Mouse (Mus musculus): ENCODE measurements around the gene Plcl1. TPM values are rescaled to one million over a fixed set of nuclear protein-coding genes. Genes with fewer than 3 reads are reported as not detected.

The Plcl1 gene
- polyA plus RNA-seq, 1 experiment from 2014 or later: 0.91 TPM

DNA sequence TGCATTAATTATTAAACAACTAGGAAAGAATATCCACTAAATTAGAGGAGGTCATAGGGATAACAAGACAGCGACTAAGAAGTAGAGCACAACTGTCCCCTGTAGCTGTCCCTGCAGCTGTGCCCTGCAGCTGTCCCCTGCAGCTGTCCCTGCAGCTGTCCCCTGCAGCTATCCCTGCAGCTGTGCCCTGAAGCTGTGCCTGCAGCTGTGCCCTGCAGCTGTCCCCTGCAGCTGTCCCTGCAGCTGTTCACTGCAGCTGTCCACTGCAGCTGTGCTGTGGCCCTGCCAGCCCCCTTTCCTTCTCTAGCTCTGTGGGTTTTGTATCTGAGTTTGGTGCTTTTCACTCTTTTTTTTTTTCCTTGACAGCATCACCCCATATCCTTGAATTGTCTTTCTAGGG is 118.2 kb downstream of the Plcl1 start:
- no peak overlapping the region for H3K9ac ChIP-seq
- 96% methylated on average over 1 of the region's 1 CpGs for WGBS
- no peak overlapping the region for H3K4me3 ChIP-seq
- H3K4me1 ChIP-seq (replicated peaks): peaks cover 7% of the 10 kb centered on the region
- H3K27me3 ChIP-seq: no peaks in the 10 kb centered on the region
- H3K4me2 ChIP-seq: no peak overlapping the region
- no peaks in the 10 kb centered on the region for H3K36me3 ChIP-seq
- H3K27ac ChIP-seq: no peak overlapping the region
- no peaks in the 10 kb centered on the region for H3K9me3 ChIP-seq (replicated peaks)
- no peak for ATAC-seq (replicated peaks; ENCODE audit: insufficient number of reproducible peaks, insufficient read depth, low FRiP score, low read depth)

DNA sequence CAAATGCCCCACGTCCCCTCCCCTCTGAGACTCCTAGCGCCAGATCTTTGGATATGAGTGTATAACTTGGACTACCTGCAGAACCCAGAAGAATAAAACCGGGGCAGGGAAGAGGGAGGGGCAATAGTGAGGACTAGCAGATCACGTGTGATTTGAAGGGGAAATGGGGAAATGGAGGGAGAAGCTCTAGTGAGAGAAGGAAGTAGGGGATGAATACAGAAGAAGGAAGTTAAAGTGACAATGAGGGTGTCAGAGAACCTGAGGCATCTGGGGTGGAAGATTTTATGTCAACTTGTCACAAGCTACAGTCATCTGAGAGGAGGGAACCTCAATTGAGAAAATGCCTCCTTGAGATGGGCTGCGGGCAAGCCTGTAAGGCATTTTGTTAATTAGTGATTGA is 119.4 kb downstream of the Plcl1 start:
- no peaks in the 10 kb centered on the region for H3K9me3 ChIP-seq (replicated peaks)
- peaks cover 12% of the 10 kb centered on the region for H3K4me1 ChIP-seq (replicated peaks)
- H3K4me3 ChIP-seq: no peak overlapping the region
- WGBS: 73% methylated on average over 5 of the region's 5 CpGs
- H3K9ac ChIP-seq: no peak overlapping the region
- no peak for ATAC-seq (replicated peaks; ENCODE audit: insufficient number of reproducible peaks, insufficient read depth, low FRiP score, low read depth)
- no peak overlapping the region for H3K27ac ChIP-seq
- no peaks in the 10 kb centered on the region for H3K36me3 ChIP-seq
- H3K4me2 ChIP-seq: no peak overlapping the region
- H3K27me3 ChIP-seq: no peaks in the 10 kb centered on the region

DNA sequence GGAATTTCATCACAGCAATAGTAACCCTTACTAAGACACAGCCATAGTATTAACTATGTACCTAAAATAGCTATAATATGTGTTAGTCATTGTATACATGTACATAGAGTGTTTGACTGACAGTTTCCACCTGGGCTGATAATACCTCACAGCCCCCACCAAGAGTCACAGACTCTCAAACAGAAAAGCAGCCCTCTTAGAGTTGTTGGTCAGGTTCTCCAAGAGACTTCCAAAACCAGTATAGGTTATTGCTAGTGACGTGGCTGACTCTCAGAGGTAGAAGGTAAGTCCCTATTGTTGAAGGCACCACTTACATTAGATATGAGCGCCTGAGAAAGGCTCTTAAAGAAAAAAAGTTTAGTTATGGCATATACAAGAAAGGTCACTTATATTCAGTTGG is 120.0 kb downstream of the Plcl1 start:
- no peaks in the 10 kb centered on the region for H3K27me3 ChIP-seq
- H3K36me3 ChIP-seq: no peaks in the 10 kb centered on the region
- 73% methylated on average over 2 of the region's 2 CpGs for WGBS
- ATAC-seq (replicated peaks; ENCODE audit: insufficient number of reproducible peaks, insufficient read depth, low FRiP score, low read depth): no peak
- H3K9ac ChIP-seq: no peak overlapping the region
- no peak overlapping the region for H3K27ac ChIP-seq
- H3K4me1 ChIP-seq (replicated peaks): peaks cover 12% of the 10 kb centered on the region
- no peak overlapping the region for H3K4me2 ChIP-seq
- H3K9me3 ChIP-seq (replicated peaks): no peaks in the 10 kb centered on the region
- no peak overlapping the region for H3K4me3 ChIP-seq

DNA sequence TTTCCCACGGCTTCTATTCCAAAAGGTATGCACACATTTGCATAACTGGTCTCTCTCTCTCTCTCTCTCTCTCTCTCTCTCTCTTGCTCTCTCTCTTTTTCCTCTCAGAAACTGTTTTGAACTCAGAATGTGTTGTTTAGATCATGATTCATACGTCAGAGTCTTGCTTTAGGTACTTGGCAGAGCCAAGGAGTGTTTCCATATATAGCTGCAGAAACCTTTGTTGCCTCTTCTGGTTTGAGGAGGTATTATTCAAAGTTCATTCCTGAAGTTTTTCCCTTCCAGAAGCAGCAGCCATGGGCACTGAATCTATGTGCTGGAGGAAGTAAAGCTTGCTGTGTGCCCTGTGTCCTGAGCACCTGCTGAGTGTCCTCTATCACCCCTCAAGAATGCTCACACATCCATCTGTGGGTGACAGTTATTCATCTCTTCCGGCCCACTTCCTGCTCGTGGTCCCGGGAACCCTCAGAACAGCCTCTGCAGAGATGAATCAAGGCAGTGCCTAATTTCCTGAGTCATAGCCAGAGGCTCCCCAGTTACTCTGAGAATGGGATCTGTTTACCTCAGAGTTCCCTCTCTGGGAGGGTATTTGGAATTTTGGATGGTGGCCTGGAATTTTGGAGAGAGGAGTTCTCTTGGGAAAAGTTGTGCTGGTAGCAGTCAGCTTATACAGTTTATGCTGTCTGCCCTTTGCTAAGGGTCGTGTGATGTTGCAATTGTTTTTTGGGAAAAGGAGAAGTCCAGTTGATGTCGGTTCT is 123.0 kb downstream of the Plcl1 start:
- 0 out of 2 replicates have a peak, but pooled peaks have one; percentile 22 for ATAC-seq (replicated peaks; ENCODE audit: insufficient number of reproducible peaks, insufficient read depth, low FRiP score, low read depth)
- H3K4me3 ChIP-seq: no peak overlapping the region
- no peak overlapping the region for H3K4me2 ChIP-seq
- no peaks in the 10 kb centered on the region for H3K27me3 ChIP-seq
- 34% methylated on average over 7 of the region's 7 CpGs for WGBS
- peaks cover 12% of the 10 kb centered on the region for H3K4me1 ChIP-seq (replicated peaks)
- peak overlapping the region; percentile 6; the same call in 1 of the 2 replicates for H3K27ac ChIP-seq
- no peaks in the 10 kb centered on the region for H3K9me3 ChIP-seq (replicated peaks)
- H3K9ac ChIP-seq: no peak overlapping the region
- H3K36me3 ChIP-seq: no peaks in the 10 kb centered on the region

DNA sequence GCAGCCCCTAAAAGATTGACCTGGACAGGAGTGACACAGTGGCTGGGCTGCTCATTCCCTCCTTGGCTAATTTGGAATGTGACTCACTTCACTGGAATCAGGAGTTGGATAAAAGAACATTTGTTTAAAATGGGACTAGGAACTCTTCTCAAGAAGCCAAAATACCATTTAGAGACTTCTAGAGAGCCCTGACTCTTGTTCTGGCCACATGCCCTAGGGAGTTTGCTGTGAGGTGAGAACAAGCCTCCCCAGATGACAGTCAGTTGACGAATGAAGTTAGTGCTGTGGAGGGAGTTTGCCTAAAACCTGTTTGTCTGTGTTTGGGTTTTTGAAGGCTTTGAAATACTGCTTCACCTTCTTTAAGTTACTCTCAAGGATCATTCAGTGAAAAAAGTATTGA is 128.1 kb downstream of the Plcl1 start:
- 71% methylated on average over 1 of the region's 1 CpGs for WGBS

DNA sequence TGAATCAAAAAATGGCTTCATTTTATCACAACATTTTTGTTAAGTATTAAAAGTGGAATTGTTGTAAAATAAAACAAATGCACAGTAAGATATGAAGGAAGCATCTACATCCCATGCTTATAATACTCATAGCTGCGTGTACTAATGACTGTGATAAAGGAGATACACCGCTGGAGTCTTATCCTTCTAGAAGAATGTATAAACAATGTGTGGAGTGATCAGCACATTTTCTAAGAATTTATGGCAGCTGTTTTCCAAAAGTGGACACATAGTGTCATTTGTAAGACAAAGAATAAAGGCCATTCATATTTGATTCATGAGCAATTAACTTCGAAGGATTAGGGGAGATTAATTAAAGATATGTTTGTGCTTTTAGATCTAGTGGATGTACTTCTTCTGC is 148.7 kb downstream of the Plcl1 start:
- Histone ChIP-seq H3K4me3 (no peak overlapping the region), H3K36me3 (no peaks in the 10 kb centered on the region), H3K9me3 (replicated peaks) (no peaks in the 10 kb centered on the region), H3K4me2 (no peak overlapping the region), H3K27me3 (no peaks in the 10 kb centered on the region), H3K9ac (no peak overlapping the region), H3K27ac (no peak overlapping the region), H3K4me1 (replicated peaks) (no peaks in the 10 kb centered on the region)
- no peak for ATAC-seq (replicated peaks; ENCODE audit: insufficient number of reproducible peaks, insufficient read depth, low FRiP score, low read depth)
- 63% methylated on average over 3 of the region's 3 CpGs for WGBS

More for the DNA sequence above, 128.1 kb downstream of the Plcl1 start:
- no peak for ATAC-seq (replicated peaks; ENCODE audit: insufficient number of reproducible peaks, insufficient read depth, low FRiP score, low read depth)
- H3K9ac ChIP-seq: no peak overlapping the region
- no peak overlapping the region for H3K4me3 ChIP-seq
- H3K9me3 ChIP-seq (replicated peaks): no peaks in the 10 kb centered on the region
- H3K4me2 ChIP-seq: no peak overlapping the region
- H3K27ac ChIP-seq: no peak overlapping the region
- no peaks in the 10 kb centered on the region for H3K27me3 ChIP-seq
- no peaks in the 10 kb centered on the region for H3K36me3 ChIP-seq
- H3K4me1 ChIP-seq (replicated peaks): peaks cover 7% of the 10 kb centered on the region

DNA sequence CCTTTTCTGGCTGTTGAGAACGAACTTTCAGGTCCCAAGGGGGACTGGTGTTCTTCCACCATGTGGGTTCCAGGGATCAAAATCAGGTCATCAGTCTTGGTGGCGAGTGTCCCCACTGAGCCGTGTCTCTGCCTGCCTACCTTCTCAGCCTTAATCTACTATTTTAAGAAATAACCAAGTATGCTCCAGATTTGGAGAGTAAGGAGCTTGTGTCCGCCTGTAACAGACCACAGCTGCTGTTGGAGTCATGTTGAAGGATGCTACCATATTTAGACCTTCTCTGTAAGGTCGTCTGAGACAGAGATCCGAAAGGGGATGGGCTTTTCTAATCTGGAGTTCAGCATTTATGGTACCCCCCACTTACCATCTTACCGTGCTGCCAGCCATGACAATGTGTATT is 152.2 kb downstream of the Plcl1 start:
- Histone ChIP-seq H3K9me3 (replicated peaks) (no peaks in the 10 kb centered on the region), H3K36me3 (no peaks in the 10 kb centered on the region), H3K4me1 (replicated peaks) (no peaks in the 10 kb centered on the region), H3K27me3 (no peaks in the 10 kb centered on the region), H3K4me2 (no peak overlapping the region), H3K4me3 (no peak overlapping the region), H3K27ac (no peak overlapping the region), H3K9ac (no peak overlapping the region)
- ATAC-seq (replicated peaks; ENCODE audit: insufficient number of reproducible peaks, insufficient read depth, low FRiP score, low read depth): no peak
- 59% methylated on average over 7 of the region's 7 CpGs for whole genome bisulfite sequencing

DNA sequence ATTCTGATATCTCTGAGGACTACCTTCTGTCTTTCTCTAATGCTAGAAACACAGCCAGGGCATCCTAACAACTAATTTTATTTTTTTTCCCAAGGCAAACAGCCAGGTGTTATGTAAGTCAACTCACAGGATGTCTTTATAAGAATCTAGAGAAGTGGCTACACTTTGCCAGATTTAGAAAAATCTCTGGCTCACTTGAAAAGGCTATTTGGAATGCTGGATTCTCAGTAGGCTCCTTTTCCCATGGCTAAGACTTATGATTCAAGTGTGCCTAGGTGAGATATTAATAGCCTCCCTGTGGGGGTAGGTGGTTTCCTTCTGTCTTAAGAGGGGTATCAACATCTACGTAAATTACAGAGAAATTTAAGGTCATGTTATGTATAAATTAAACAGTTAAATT is 152.7 kb downstream of the Plcl1 start:
- no peaks in the 10 kb centered on the region for H3K36me3 ChIP-seq
- WGBS: 75% methylated on average over 1 of the region's 1 CpGs
- H3K4me3 ChIP-seq: no peak overlapping the region
- no peaks in the 10 kb centered on the region for H3K4me1 ChIP-seq (replicated peaks)
- no peak overlapping the region for H3K9ac ChIP-seq
- no peaks in the 10 kb centered on the region for H3K27me3 ChIP-seq
- no peak overlapping the region for H3K4me2 ChIP-seq
- ATAC-seq (replicated peaks; ENCODE audit: insufficient number of reproducible peaks, insufficient read depth, low FRiP score, low read depth): no peak
- H3K27ac ChIP-seq: no peak overlapping the region
- no peaks in the 10 kb centered on the region for H3K9me3 ChIP-seq (replicated peaks)

DNA sequence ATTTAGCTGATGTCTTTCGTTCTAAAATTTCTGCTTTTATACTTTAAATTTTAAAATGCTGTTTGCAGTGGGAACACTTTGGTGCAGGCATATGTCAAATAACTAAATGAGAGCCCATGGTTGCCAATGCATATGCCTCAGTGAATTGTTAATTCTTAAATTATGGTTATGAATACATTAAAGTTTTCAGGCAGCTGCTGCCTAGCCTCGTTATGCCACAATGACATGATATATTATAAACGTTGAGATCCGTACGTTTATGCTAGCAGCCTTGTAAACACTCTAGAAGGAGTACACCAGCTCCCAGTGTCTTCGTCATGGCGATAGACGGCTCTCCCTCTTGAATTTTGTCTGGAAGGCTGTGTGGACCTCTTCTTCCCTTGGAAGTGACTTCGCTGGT is 154.3 kb downstream of the Plcl1 start:
- no peak for ATAC-seq (replicated peaks; ENCODE audit: insufficient number of reproducible peaks, insufficient read depth, low FRiP score, low read depth)
- no peaks in the 10 kb centered on the region for H3K4me1 ChIP-seq (replicated peaks)
- 84% methylated on average over 9 of the region's 9 CpGs for WGBS
- no peak overlapping the region for H3K27ac ChIP-seq
- no peaks in the 10 kb centered on the region for H3K27me3 ChIP-seq
- H3K4me2 ChIP-seq: no peak overlapping the region
- H3K9ac ChIP-seq: no peak overlapping the region
- no peak overlapping the region for H3K4me3 ChIP-seq
- H3K9me3 ChIP-seq (replicated peaks): no peaks in the 10 kb centered on the region
- no peaks in the 10 kb centered on the region for H3K36me3 ChIP-seq

DNA sequence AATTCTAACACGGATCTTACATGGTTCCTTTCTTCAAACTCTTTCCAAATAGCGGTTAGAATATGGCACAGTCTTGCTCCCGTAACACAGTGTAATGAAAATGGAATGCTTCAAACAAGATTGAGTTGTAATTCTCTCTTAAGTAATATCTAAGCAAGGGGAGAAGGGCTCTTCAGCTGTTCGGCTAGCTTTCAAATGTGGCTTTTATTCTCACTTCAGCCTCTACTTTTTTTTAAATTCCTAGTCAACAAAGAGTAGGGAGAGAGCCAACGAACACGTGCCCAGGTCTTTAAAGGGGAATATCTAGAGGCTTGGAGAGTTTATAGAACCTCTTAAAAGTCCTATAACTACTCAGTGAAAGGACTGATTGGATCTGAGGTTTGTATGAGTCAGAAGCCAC is 160.2 kb downstream of the Plcl1 start:
- H3K4me2 ChIP-seq: no peak overlapping the region
- H3K27ac ChIP-seq: no peak overlapping the region
- H3K36me3 ChIP-seq: no peaks in the 10 kb centered on the region
- H3K4me3 ChIP-seq: no peak overlapping the region
- 74% methylated on average over 6 of the region's 6 CpGs for WGBS
- H3K9me3 ChIP-seq (replicated peaks): no peaks in the 10 kb centered on the region
- no peaks in the 10 kb centered on the region for H3K27me3 ChIP-seq
- ATAC-seq (replicated peaks; ENCODE audit: insufficient number of reproducible peaks, insufficient read depth, low FRiP score, low read depth): no peak
- 0 out of 2 replicates have a peak, but pooled peaks cover 4% of the 10 kb centered on the region for H3K4me1 ChIP-seq (replicated peaks)
- no peak overlapping the region for H3K9ac ChIP-seq

DNA sequence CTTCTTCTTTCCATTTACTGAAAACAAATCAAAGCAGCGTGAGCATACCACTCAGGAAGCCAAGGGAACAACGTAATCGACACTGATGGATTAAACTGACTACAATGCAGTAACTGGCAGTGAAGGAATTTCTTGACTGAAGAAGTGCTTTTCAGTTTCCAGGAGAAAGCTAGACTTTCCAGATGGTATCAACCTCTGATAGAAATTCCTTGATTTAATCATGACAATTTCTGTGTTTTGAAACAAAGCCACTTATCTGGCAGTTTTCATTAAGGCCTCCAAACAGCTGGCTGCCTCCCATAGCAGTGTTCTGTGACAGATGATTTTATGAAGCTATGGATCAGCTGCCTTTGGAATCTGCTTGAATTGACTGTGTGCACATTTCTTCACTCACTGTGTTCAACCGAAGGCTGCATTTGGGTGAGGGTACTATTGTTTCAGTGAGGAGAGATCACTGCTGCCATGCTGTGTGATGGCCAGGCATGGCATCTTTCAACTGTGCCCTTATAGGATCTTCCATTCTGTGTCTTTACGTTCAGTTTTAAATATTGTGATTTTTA is 162.2 kb downstream of the Plcl1 start:
- no peak overlapping the region for H3K9ac ChIP-seq
- no peak for ATAC-seq (replicated peaks; ENCODE audit: insufficient number of reproducible peaks, insufficient read depth, low FRiP score, low read depth)
- 72% methylated on average over 5 of the region's 5 CpGs for WGBS

DNA sequence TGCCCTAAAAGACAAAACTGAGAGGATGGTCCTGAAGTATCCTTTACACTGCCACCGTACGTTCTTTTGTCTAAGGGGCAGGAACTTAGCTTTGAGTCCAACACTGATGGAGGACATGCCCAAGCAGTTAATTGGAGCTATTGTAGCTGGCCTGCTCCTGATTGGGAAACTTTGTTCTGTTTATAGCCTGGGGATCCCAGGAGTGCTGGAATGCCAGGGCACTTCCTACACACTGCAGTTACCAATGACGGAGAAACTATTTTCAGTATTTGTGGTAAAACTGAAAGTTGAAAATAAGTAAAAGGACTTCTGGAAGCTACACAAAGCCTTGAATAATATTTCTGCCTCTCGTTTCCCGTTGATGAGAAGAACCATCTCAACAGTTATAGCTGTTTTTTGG is 164.5 kb downstream of the Plcl1 start:
- WGBS: 62% methylated on average over 5 of the region's 5 CpGs
- no peak for ATAC-seq (replicated peaks; ENCODE audit: insufficient number of reproducible peaks, insufficient read depth, low FRiP score, low read depth)

More for the DNA sequence above, 162.2 kb downstream of the Plcl1 start:
- H3K4me3 ChIP-seq: no peak overlapping the region
- H3K27me3 ChIP-seq: no peaks in the 10 kb centered on the region
- no peaks in the 10 kb centered on the region for H3K9me3 ChIP-seq (replicated peaks)
- H3K27ac ChIP-seq: no peak overlapping the region
- H3K4me2 ChIP-seq: no peak overlapping the region
- H3K36me3 ChIP-seq: no peaks in the 10 kb centered on the region
- H3K4me1 ChIP-seq (replicated peaks): peaks cover 4% of the 10 kb centered on the region; the same call in 1 of the 2 replicates

More for the DNA sequence above, 164.5 kb downstream of the Plcl1 start:
- Histone ChIP-seq H3K9ac (no peak overlapping the region), H3K27ac (no peak overlapping the region), H3K4me2 (no peak overlapping the region), H3K4me1 (replicated peaks) (peaks cover 4% of the 10 kb centered on the region; the same call in 1 of the 2 replicates), H3K27me3 (no peaks in the 10 kb centered on the region), H3K9me3 (replicated peaks) (no peaks in the 10 kb centered on the region), H3K36me3 (no peaks in the 10 kb centered on the region), H3K4me3 (no peak overlapping the region)

Measured in heart, embryonic 15.5 days (tissue).